Mouse (Mus musculus) small intestine, adult 2 months (tissue): ENCODE results near the gene Patz1.

ENCODE experiments used
- CTCF ChIP-seq: fragments of 200-500 bp; IDR thresholded peaks from 2 replicates; pipeline ENCODE4 v1.5.1; 2012; ENCODE audit warnings: low read depth, mild to moderate bottlenecking, control low read depth, inconsistent platforms, low read length, moderate library complexity, mixed read lengths; ENCODE audit not compliant: insufficient replicate concordance, insufficient read length; ENCODE audit errors: extremely low read depth
- POLR2A ChIP-seq: fragments of 200-500 bp; IDR thresholded peaks from 2 replicates; pipeline ENCODE4 v1.6.1; 2012; ENCODE audit warnings: low read depth, mild to moderate bottlenecking, control low read depth, inconsistent platforms, low read length, moderate library complexity

GRCm38 (mm10) chr11:3292711-3293249, 4.1 kb downstream of the Patz1 start:
- no peak for TF ChIP-seq POLR2A
- TF ChIP-seq CTCF, result no peak
